Comparison of ENCODE assay signal across 8 mouse cellular contexts in genomic region chr2:158673493-158673892, GRCm38 (mm10). TPM values are rescaled to one million over a fixed set of nuclear protein-coding genes. Genes with fewer than 3 reads are reported as not detected.
A peak's percentile ranks its signal among the peaks of the same experiment; 100 is the strongest.
DNase-seq lines count a peak whose midpoint lies in the region; ATAC-seq and TF ChIP-seq lines count a peak whose summit lies in the region.

No protein-coding gene starts in this region.

- 41% methylated on average over 4 of the region's 4 CpGs for WGBS in lung, embryonic 14.5 days
- 69% methylated on average over 4 of the region's 4 CpGs for WGBS in limb, embryonic 10.5 days
- 9% methylated on average over 4 of the region's 4 CpGs for WGBS in thymus, adult 2 months

- H3K27ac ChIP-seq in lung, embryonic 14.5 days (ENCODE audit: low read depth): peak overlapping the region; percentile 44; the same call in 1 of the 2 replicates
- H3K27ac ChIP-seq in limb, embryonic 10.5 days: peak overlapping the region; percentile 7; the same call in 1 of the 2 replicates
- peak overlapping the region; percentile 81 for H3K27ac ChIP-seq in thymus, adult 2 months (ENCODE audit: control insufficient read depth, insufficient read depth, low read length)

- no peak overlapping the region for H3K4me2 ChIP-seq in lung, embryonic 14.5 days

- peak; percentile 44 for DNase-seq in CD4-positive, CD25-positive, alpha-beta regulatory T cell, adult 2 months (ENCODE audit: low read depth, low spot score)
- DNase-seq in lung, embryonic 14.5 days: no peak
- no peak for DNase-seq in lung, postnatal 36 days
- DNase-seq in limb, embryonic 10.5 days (ENCODE audit: low spot score): no peak
- DNase-seq in thymus, adult 2 months: peak; percentile 51
- DNase-seq in adrenal gland, postnatal 14 days: no peak

- H3K4me1 ChIP-seq in lung, embryonic 14.5 days (ENCODE audit: insufficient read depth): peaks cover 5% of the 10 kb centered on the region; the same call in 1 of the 2 replicates
- peaks cover 48% of the 10 kb centered on the region for H3K4me1 ChIP-seq in limb, embryonic 10.5 days
- peaks cover 71% of the 10 kb centered on the region for H3K4me1 ChIP-seq in thymus, adult 2 months (replicated peaks; ENCODE audit: control insufficient read depth, insufficient read depth, low read length)

- no peak overlapping the region for H3K9ac ChIP-seq in lung, embryonic 14.5 days

- H3K9me3 ChIP-seq in lung, embryonic 14.5 days (ENCODE audit: low read depth, low read length): no peaks in the 10 kb centered on the region
- no peaks in the 10 kb centered on the region for H3K9me3 ChIP-seq in limb, embryonic 10.5 days (replicated peaks)

- no peak for TF ChIP-seq POLR2A in thymus, adult 2 months (IDR thresholded peaks at IDR 0.05; ENCODE audit: control insufficient read depth, extremely low read depth, insufficient read depth, low read length, poor library complexity)

- no peaks in the 10 kb centered on the region for H3K36me3 ChIP-seq in lung, embryonic 14.5 days (ENCODE audit: insufficient read depth)
- no peaks in the 10 kb centered on the region for H3K36me3 ChIP-seq in limb, embryonic 10.5 days
- H3K36me3 ChIP-seq in thymus, adult 2 months (ENCODE audit: control insufficient read depth, insufficient read depth, low read length): no peaks in the 10 kb centered on the region

- TF ChIP-seq CTCF in lung, embryonic 14.5 days (IDR thresholded peaks at IDR 0.05; ENCODE audit: low read depth): no peak
- no peak for TF ChIP-seq CTCF in thymus, adult 2 months (IDR thresholded peaks at IDR 0.05; ENCODE audit: borderline replicate concordance, control insufficient read depth, extremely low read depth, insufficient read depth, low read length, poor library complexity)

- H3K4me3 ChIP-seq in lung, embryonic 14.5 days (ENCODE audit: low read depth, low read length): no peak overlapping the region
- H3K4me3 ChIP-seq in limb, embryonic 10.5 days: no peak overlapping the region
- H3K4me3 ChIP-seq in thymus, adult 2 months (ENCODE audit: control insufficient read depth, insufficient read depth, low read length): no peak overlapping the region

- peaks cover 21% of the 10 kb centered on the region for H3K27me3 ChIP-seq in lung, embryonic 14.5 days (ENCODE audit: insufficient read depth, low read length)
- H3K27me3 ChIP-seq in limb, embryonic 10.5 days (ENCODE audit: low read depth, poor library complexity, severe bottlenecking): peaks cover 27% of the 10 kb centered on the region
- no peaks in the 10 kb centered on the region for H3K27me3 ChIP-seq in thymus, adult 2 months (ENCODE audit: control insufficient read depth, insufficient read depth, low read length)

- no peak for ATAC-seq in CD4-positive, CD25-positive, alpha-beta regulatory T cell, adult 4 months
- ATAC-seq in lung, embryonic 14.5 days (ENCODE audit: insufficient read depth): peak; percentile 26; the same call in 1 of the 2 replicates
- ATAC-seq in cerebellum, adult (ENCODE audit: insufficient number of reproducible peaks, low FRiP score, low TSS enrichment): no peak

RNA-seq across cellular contexts. Expression of gene Ppp1r16b, which starts 8.3 kb away (rescaled TPM):
- polyA plus RNA-seq in CD4-positive, CD25-positive, alpha-beta regulatory T cell, adult 4 months (2017; shearing (Covaris generic)): 100 to 1,000 TPM; 121 to 150 TPM
- polyA plus RNA-seq in lung, embryonic 14.5 days (2014; fragmentation: Nextera tagmentation; extraction: Ambion mirVana): 16.3 and 17.6 TPM in 2 replicates
- 4.4 TPM in 2 replicates for polyA plus RNA-seq in limb, embryonic 10.5 days (2016; fragmentation: Nextera tagmentation; extraction: Ambion mirVana)
- 55.8 and 61.4 TPM in 2 replicates for polyA plus RNA-seq in thymus, adult 2 months (2012; rRNA removed)
- 11.5 and 16.0 TPM in 2 replicates for total RNA-seq in adrenal gland, postnatal 14 days (2021)

RNA-seq across cellular contexts. Expression of gene Actr5, which starts 48.8 kb away (rescaled TPM):
- 1 to 10 TPM; 2.1 to 2.9 TPM for polyA plus RNA-seq in CD4-positive, CD25-positive, alpha-beta regulatory T cell, adult 4 months (2017; shearing (Covaris generic))
- polyA plus RNA-seq in lung, embryonic 14.5 days (2014; fragmentation: Nextera tagmentation; extraction: Ambion mirVana): 12.5 and 15.5 TPM in 2 replicates
- polyA plus RNA-seq in limb, embryonic 10.5 days (2016; fragmentation: Nextera tagmentation; extraction: Ambion mirVana): 13.8 and 16.2 TPM in 2 replicates
- 24.8 and 26.2 TPM in 2 replicates for polyA plus RNA-seq in thymus, adult 2 months (2012; rRNA removed)
- 9.9 and 10.8 TPM in 2 replicates for total RNA-seq in adrenal gland, postnatal 14 days (2021)

Comparison
In these comparisons a context has a peak if more than half of its experiments do, and no peak if none do; other contexts are left out.
1. DNase-seq: peak in CD4-positive, CD25-positive, alpha-beta regulatory T cell, adult 2 months (single experiment) and thymus, adult 2 months (single experiment); none in lung, embryonic 14.5 days (single experiment), lung, postnatal 36 days (single experiment), limb, embryonic 10.5 days (single experiment) and adrenal gland, postnatal 14 days (single experiment).
2. H3K27ac ChIP-seq: peak in every context shown above with its lines; median percentile 81 in thymus, adult 2 months; 44 in lung, embryonic 14.5 days; 7 in limb, embryonic 10.5 days.